7 mouse cellular contexts compared by ENCODE assay signal in the genomic region with DNA sequence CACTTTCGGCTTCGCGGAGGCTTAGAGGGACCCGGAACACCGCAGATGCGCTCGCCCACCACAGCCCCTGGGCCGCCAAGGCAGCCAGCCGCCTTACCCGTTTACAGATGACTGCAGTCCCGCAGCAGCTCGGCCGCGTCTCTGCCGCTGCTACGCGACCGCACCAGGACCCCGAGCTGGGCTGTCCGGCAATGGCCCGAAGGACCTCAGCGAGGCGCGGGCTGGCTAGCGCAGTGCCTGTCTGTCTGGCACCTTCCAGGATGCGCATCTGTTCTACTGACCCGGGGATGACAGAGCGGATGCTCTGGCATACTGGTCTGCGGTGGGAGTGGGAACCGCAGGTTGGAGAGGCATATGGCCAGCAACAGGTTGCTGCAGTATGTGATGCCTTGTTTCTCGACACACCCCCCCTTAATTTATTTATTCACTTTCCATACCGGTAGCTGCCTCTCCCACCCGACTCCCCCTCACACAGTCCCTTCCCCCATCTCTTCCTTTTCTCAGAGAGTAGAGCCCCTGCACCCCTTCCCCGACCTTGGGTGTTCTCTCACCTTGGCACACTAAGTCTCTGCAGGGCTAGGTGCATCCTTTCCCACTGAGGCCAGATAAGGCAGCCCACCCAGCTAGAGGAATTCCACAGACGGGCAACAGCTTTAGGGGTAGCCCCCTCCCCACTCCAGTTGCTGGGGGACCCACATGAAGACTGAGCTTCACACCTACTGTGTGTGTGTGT. TPM values are rescaled to one million over a fixed set of nuclear protein-coding genes. Genes with fewer than 3 reads are reported as not detected.
DNase-seq lines count a peak whose midpoint lies in the region; ATAC-seq lines count a peak whose summit lies in the region.

Gene Rabl2 (minus strand): TSS at position 201 of the 733 bp plus-strand sequence.

- peaks cover 13% of the 10 kb centered on the region for H3K4me1 ChIP-seq in intestine, embryonic 16.5 days (ENCODE audit: control insufficient read depth, insufficient read depth, low read length)
- peaks cover 15% of the 10 kb centered on the region for H3K4me1 ChIP-seq in midbrain, embryonic 11.5 days (ENCODE audit: control insufficient read depth, insufficient read depth, low read length)

- DNase-seq in adrenal gland, adult 8-10 months: peak; percentile 76
- DNase-seq in embryo, embryonic 9.5 days (ENCODE audit: extremely low spot score): peak; percentile 95
- DNase-seq in gastrocnemius, postnatal 4 days (ENCODE audit: low spot score in 2 of 2): peak; percentile 70 to 87
- DNase-seq in left cerebral cortex, postnatal 36 days (ENCODE audit: low spot score in 2 of 2): peak; percentile 85
- DNase-seq in midbrain, embryonic 11.5 days (ENCODE audit: low spot score, missing footprints): peak; percentile 99
- peak; percentile 68 for DNase-seq in skeletal muscle tissue, adult 2 months (ENCODE audit: low read depth, low spot score)

- no peaks in the 10 kb centered on the region for H3K36me3 ChIP-seq in intestine, embryonic 16.5 days (ENCODE audit: control insufficient read depth, insufficient read depth, low read length)
- H3K36me3 ChIP-seq in midbrain, embryonic 11.5 days (ENCODE audit: control insufficient read depth, insufficient read depth, low read length): no peaks in the 10 kb centered on the region

- peak within 1 kb of the TSS; percentile 74 for H3K4me2 ChIP-seq in intestine, embryonic 16.5 days (ENCODE audit: low read depth, low read length)
- peak within 1 kb of the TSS; percentile 75 for H3K4me2 ChIP-seq in midbrain, embryonic 11.5 days

- no peaks in the 10 kb centered on the region for H3K27me3 ChIP-seq in intestine, embryonic 16.5 days (replicated peaks; ENCODE audit: control insufficient read depth, insufficient read depth, low read length)
- H3K27me3 ChIP-seq in midbrain, embryonic 11.5 days (ENCODE audit: control insufficient read depth, insufficient read depth, low read length): no peaks in the 10 kb centered on the region

- no peaks in the 10 kb centered on the region for H3K9me3 ChIP-seq in intestine, embryonic 16.5 days (ENCODE audit: control insufficient read depth, low read length)
- H3K9me3 ChIP-seq in midbrain, embryonic 11.5 days (ENCODE audit: control insufficient read depth, low read length): no peaks in the 10 kb centered on the region

- intact Hi-C loops in left cerebral cortex, postnatal 36 days (cut with DNase I): no loop called here

- 0 out of 2 replicates have a peak within 1 kb of the TSS, but pooled peaks have one; percentile 16 for H3K27ac ChIP-seq in intestine, embryonic 16.5 days (ENCODE audit: low read length)
- H3K27ac ChIP-seq in midbrain, embryonic 11.5 days (ENCODE audit: low read depth, low read length): peak within 1 kb of the TSS; percentile 71; the same call in 1 of the 2 replicates

- under 1% methylated on average over 35 of the region's 35 CpGs for WGBS in intestine, embryonic 16.5 days
- under 1% methylated on average over 35 of the region's 35 CpGs for WGBS in midbrain, embryonic 11.5 days

- H3K4me3 ChIP-seq in intestine, embryonic 16.5 days (ENCODE audit: low read length): peak within 1 kb of the TSS; percentile 89
- peak within 1 kb of the TSS; percentile 76 for H3K4me3 ChIP-seq in midbrain, embryonic 11.5 days (ENCODE audit: low read depth, low read length)

- peak; percentile 98 for ATAC-seq in intestine, embryonic 16.5 days
- ATAC-seq in midbrain, embryonic 11.5 days (ENCODE audit: low FRiP score): peak; percentile 97

- H3K9ac ChIP-seq in intestine, embryonic 16.5 days (ENCODE audit: low read depth, low read length): peak within 1 kb of the TSS; percentile 82
- peak within 1 kb of the TSS; percentile 75 for H3K9ac ChIP-seq in midbrain, embryonic 11.5 days (ENCODE audit: low read length)

RNA-seq across cellular contexts. Expression of gene Rabl2, which starts in this region (rescaled TPM):
- 10 to 100 TPM in 3 of 4 experiments, 1 to 10 TPM in 1; 9.4 to 20.8 (median 15.1) TPM for total RNA-seq in adrenal gland, adult 8-10 months (2022)
- 10 to 100 TPM in 1 of 2 experiments, 1 to 10 TPM in 1; 8.1 to 10.2 TPM for total RNA-seq in gastrocnemius, postnatal 4 days (2021)
- polyA plus RNA-seq in intestine, embryonic 16.5 days (2015; fragmentation: Nextera tagmentation; extraction: Ambion mirVana): 23.4 and 24.1 TPM in 2 replicates
- total RNA-seq in left cerebral cortex, postnatal 36 days (2021): 10 to 100 TPM; 30.4 to 42.5 TPM
- polyA plus RNA-seq in midbrain, embryonic 11.5 days (2014; fragmentation: Nextera tagmentation; extraction: Ambion mirVana): 84.3 and 87.3 TPM in 2 replicates

Comparison
In these comparisons a context has a peak if more than half of its experiments do, and no peak if none do; other contexts are left out.
1. Peak in every context shown above with its lines: DNase-seq, ATAC-seq, H3K4me3 ChIP-seq and H3K27ac ChIP-seq.